Mouse (Mus musculus): ENCODE results near the gene Dhrs4. TPM values are rescaled to one million over a fixed set of nuclear protein-coding genes. Genes with fewer than 3 reads are reported as not detected.
A peak's percentile ranks its signal among the peaks of the same experiment; 100 is the strongest.

Dhrs4 gene
- 121 TPM in 2 replicates for polyA plus RNA-seq (2015; fragmentation: Nextera tagmentation; extraction: Ambion mirVana)

DNA sequence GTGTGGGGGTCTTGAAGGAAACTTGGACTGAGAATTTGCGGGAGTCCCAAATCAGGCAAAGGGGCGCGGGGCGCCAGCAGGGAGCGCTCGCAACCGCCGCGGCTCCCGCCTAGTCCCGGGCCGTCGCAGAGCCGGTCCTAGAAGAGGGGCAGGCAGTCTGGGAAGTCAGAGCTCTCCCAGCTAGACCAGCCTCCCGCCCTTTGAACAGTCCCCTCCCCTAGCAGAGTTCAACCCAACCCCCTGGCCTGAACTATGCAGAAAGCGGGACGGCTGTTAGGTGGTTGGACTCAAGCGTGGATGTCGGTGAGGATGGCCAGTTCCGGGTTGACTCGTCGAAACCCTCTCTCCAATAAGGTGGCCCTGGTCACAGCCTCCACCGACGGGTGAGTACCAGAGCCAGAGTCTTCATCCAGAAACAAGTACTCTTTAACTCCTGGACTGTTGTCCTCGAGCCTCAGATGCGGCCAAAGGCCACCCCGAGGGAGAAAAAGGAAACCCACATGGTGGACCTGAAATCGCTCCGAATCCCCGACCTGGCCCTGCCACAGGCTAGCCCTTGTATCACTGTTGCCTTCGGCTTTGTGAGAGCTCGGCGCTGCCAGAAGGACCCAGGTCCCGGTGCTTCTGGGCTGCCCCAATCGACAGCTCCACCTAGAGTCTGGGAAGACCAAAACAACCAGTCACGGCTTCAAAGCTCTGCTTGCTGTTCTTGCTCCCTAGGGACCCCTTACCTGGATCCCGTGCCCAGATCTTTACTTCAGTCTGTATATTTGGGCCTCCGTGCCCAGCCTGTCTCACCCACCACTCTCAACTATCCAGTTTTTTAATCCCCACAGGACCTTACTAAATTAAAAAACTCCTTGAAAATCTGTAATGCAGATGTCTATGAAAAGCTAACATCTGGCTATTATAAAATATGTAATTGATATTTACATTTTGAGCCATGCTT lies at the start of gene Dhrs4:
Gene Dhrs4, plus strand, starts transcription at position 108 of the 949 bp plus-strand sequence.
- Histone ChIP-seq H3K9ac (peak within 1 kb of the TSS; percentile 79), H3K9me3 (no peaks in the 10 kb centered on the region), H3K4me3 (replicated peaks) (peak within 1 kb of the TSS; percentile 70), H3K27ac (peak within 1 kb of the TSS; percentile 89), H3K27me3 (replicated peaks) (no peaks in the 10 kb centered on the region), H3K4me1 (no peaks in the 10 kb centered on the region; the same call in 1 of the 2 replicates), H3K4me2 (peak within 1 kb of the TSS; percentile 69), H3K36me3 (0 out of 2 replicates have a peak, but pooled peaks cover 3% of the 10 kb centered on the region)
- WGBS, result under 1% methylated on average over 37 of the region's 38 CpGs
- peak; percentile 97 for ATAC-seq (ENCODE audit: insufficient read depth, low FRiP score, low read depth)

DNA sequence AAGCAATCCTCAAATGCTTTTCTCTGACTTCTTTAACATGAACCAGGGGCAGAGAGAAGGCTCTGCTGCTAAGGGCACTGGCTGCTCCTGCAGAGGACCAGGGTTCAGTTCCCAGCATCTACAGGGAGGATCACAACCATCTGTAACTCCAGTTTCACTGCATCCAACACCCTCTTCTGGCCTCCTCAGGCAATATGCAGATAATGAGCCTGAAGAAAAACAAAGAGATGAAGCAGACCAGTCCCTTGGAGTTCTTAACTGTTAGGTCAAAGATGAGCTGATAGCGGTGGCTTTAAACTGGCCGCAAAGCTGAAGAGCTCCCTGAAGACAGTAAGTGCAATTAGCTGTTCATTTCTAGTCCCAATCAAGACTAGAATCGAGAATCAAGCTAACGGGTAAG lies 48.3 kb upstream of the Dhrs4 start:
- ATAC-seq (ENCODE audit: insufficient read depth, low FRiP score, low read depth), result no peak
- 74% methylated on average over 4 of the region's 4 CpGs for WGBS
- no peaks in the 10 kb centered on the region for H3K27me3 ChIP-seq (replicated peaks)

GRCm38 (mm10) chr14:55433052-55433451 lies 45.5 kb upstream of the Dhrs4 start:
- H3K27me3 ChIP-seq (replicated peaks), result no peaks in the 10 kb centered on the region
- H3K27ac ChIP-seq, result no peak overlapping the region
- H3K4me2 ChIP-seq, result no peak overlapping the region
- no peaks in the 10 kb centered on the region for H3K4me1 ChIP-seq
- no peaks in the 10 kb centered on the region for H3K36me3 ChIP-seq
- H3K9me3 ChIP-seq, result no peaks in the 10 kb centered on the region
- H3K9ac ChIP-seq, result no peak overlapping the region
- no peak for ATAC-seq (ENCODE audit: insufficient read depth, low FRiP score, low read depth)
- H3K4me3 ChIP-seq (replicated peaks), result no peak overlapping the region
- WGBS, result 45% methylated on average over 1 of the region's 1 CpGs

More for the DNA sequence above, 48.3 kb upstream of the Dhrs4 start:
- Histone ChIP-seq H3K4me3 (replicated peaks) (no peak overlapping the region), H3K4me1 (no peaks in the 10 kb centered on the region), H3K9me3 (no peaks in the 10 kb centered on the region), H3K36me3 (no peaks in the 10 kb centered on the region), H3K9ac (no peak overlapping the region), H3K27ac (no peak overlapping the region), H3K4me2 (no peak overlapping the region)

DNA sequence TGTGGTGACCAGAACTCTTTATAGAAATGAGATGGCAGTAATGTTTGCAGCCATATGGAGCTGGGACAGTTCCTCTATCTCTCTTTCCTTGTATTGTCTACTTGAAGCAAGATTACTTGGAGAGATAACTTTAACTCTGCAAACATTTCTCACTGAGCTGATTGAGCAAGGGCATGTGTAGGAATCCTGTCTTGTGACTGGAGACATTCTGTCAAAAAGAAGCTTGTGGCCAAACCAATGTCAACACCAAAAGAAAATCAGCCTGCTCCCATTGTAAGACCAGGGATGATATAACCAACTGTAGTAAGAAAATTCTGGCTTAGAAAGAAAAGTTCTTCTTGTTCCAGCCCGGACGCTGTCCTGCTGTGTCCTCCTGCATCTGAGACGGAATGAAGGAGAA lies 43.7 kb upstream of the Dhrs4 start:
- Histone ChIP-seq H3K4me1 (no peaks in the 10 kb centered on the region), H3K27me3 (replicated peaks) (no peaks in the 10 kb centered on the region), H3K36me3 (no peaks in the 10 kb centered on the region), H3K4me2 (no peak overlapping the region), H3K9me3 (no peaks in the 10 kb centered on the region), H3K4me3 (replicated peaks) (no peak overlapping the region), H3K9ac (no peak overlapping the region), H3K27ac (no peak overlapping the region)
- no peak for ATAC-seq (ENCODE audit: insufficient read depth, low FRiP score, low read depth)
- 86% methylated on average over 3 of the region's 3 CpGs for WGBS

DNA sequence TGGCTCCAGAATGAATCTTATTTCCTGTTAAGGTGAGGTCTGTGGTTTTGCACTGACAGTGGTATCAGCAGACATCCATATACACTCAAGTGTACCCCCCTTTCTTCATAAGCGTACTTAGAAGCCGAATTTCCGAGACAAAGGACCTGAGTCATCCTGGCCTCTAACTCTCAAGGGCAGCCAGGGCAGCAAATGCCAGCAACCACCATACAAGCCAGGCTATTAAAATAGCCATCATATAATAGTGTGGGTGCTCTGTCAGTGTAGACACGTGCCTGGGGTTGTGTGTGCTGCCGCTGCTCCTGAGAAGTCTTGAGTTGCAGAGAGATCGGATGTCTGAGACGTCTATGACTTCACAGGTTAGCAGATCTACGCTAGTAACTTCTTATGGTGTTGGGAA lies 41.4 kb upstream of the Dhrs4 start:
- Histone ChIP-seq H3K4me3 (replicated peaks) (no peak overlapping the region), H3K9me3 (no peaks in the 10 kb centered on the region), H3K27me3 (replicated peaks) (no peaks in the 10 kb centered on the region), H3K36me3 (no peaks in the 10 kb centered on the region), H3K4me1 (no peaks in the 10 kb centered on the region), H3K4me2 (no peak overlapping the region), H3K27ac (no peak overlapping the region), H3K9ac (no peak overlapping the region)
- 88% methylated on average over 8 of the region's 8 CpGs for WGBS
- ATAC-seq (ENCODE audit: insufficient read depth, low FRiP score, low read depth), result no peak

GRCm38 (mm10) chr14:55438193-55438784 lies 40.3 kb upstream of the Dhrs4 start:
- no peaks in the 10 kb centered on the region for H3K9me3 ChIP-seq
- H3K4me1 ChIP-seq, result no peaks in the 10 kb centered on the region
- H3K4me3 ChIP-seq (replicated peaks), result no peak overlapping the region
- WGBS, result 29% methylated on average over 6 of the region's 6 CpGs
- no peak overlapping the region for H3K9ac ChIP-seq
- H3K27ac ChIP-seq, result no peak overlapping the region
- H3K36me3 ChIP-seq, result no peaks in the 10 kb centered on the region
- no peak for ATAC-seq (ENCODE audit: insufficient read depth, low FRiP score, low read depth)
- H3K27me3 ChIP-seq (replicated peaks), result no peaks in the 10 kb centered on the region
- H3K4me2 ChIP-seq, result no peak overlapping the region

DNA sequence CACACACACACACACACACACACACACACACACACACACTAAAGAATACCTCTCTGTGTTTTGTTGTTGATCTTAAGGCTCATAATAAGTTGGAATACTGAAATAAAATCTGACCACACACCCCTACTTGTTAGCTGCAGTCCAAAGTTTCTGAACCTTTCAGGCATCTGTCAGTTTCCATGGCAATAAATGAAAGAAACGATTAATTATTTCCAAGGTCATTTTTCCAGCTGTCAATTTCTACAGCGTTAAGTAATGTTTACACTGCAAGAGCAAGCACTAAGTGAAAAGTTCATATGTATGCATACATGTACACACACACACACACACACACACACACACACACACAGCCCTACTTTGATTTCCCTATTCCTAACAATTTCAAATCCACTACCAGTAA lies 20.9 kb upstream of the Dhrs4 start:
- Histone ChIP-seq H3K36me3 (no peaks in the 10 kb centered on the region), H3K27me3 (replicated peaks) (no peaks in the 10 kb centered on the region), H3K9ac (no peak overlapping the region), H3K4me3 (replicated peaks) (no peak overlapping the region), H3K27ac (no peak overlapping the region), H3K4me2 (no peak overlapping the region), H3K9me3 (no peaks in the 10 kb centered on the region), H3K4me1 (no peaks in the 10 kb centered on the region)
- WGBS, result 39% methylated on average over 2 of the region's 2 CpGs
- no peak for ATAC-seq (ENCODE audit: insufficient read depth, low FRiP score, low read depth)

DNA sequence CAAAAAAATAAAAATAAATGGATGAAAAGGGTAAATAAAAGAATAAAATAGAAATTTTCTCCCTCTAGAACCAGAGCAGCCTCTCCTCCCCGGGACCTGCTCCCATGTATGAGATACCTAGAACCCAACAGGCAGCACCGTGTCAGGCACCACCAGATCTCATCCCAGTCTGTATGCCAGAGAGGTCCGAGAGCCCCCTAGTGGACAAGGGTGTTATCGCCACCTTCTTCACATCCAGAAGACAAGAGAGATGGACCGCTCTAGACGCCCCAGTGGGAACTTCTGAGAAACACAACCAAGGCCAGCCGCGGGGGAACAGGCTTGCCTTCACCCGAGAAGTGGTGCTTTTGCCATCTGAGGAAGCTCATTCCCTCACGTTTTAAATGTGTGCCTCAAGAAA lies 20.3 kb upstream of the Dhrs4 start:
- no peaks in the 10 kb centered on the region for H3K36me3 ChIP-seq
- no peak overlapping the region for H3K4me2 ChIP-seq
- no peaks in the 10 kb centered on the region for H3K27me3 ChIP-seq (replicated peaks)
- no peak overlapping the region for H3K4me3 ChIP-seq (replicated peaks)
- 25% methylated on average over 10 of the region's 10 CpGs for WGBS
- H3K9ac ChIP-seq, result no peak overlapping the region
- H3K4me1 ChIP-seq, result no peaks in the 10 kb centered on the region
- no peaks in the 10 kb centered on the region for H3K9me3 ChIP-seq
- no peak overlapping the region for H3K27ac ChIP-seq
- ATAC-seq (ENCODE audit: insufficient read depth, low FRiP score, low read depth), result no peak

GRCm38 (mm10) chr14:55458761-55459160 lies 19.8 kb upstream of the Dhrs4 start:
- Histone ChIP-seq H3K27me3 (replicated peaks) (no peaks in the 10 kb centered on the region), H3K4me3 (replicated peaks) (no peak overlapping the region), H3K36me3 (no peaks in the 10 kb centered on the region), H3K9me3 (no peaks in the 10 kb centered on the region), H3K9ac (no peak overlapping the region), H3K27ac (no peak overlapping the region), H3K4me1 (no peaks in the 10 kb centered on the region), H3K4me2 (no peak overlapping the region)
- no peak for ATAC-seq (ENCODE audit: insufficient read depth, low FRiP score, low read depth)
- 71% methylated on average over 3 of the region's 3 CpGs for WGBS

GRCm38 (mm10) chr14:55459796-55460195 lies 18.8 kb upstream of the Dhrs4 start:
- Histone ChIP-seq H3K9me3 (no peaks in the 10 kb centered on the region), H3K4me1 (no peaks in the 10 kb centered on the region), H3K27me3 (replicated peaks) (no peaks in the 10 kb centered on the region), H3K27ac (no peak overlapping the region), H3K9ac (no peak overlapping the region), H3K4me3 (replicated peaks) (no peak overlapping the region), H3K4me2 (no peak overlapping the region), H3K36me3 (no peaks in the 10 kb centered on the region)
- peak; percentile 47; the same call in 1 of the 2 replicates for ATAC-seq (ENCODE audit: insufficient read depth, low FRiP score, low read depth)
- WGBS, result 55% methylated on average over 4 of the region's 4 CpGs

- Histone ChIP-seq H3K4me1 (no peaks in the 10 kb centered on the region), H3K9ac (no peak overlapping the region), H3K27me3 (replicated peaks) (no peaks in the 10 kb centered on the region), H3K36me3 (no peaks in the 10 kb centered on the region), H3K4me2 (no peak overlapping the region), H3K4me3 (replicated peaks) (no peak overlapping the region), H3K27ac (no peak overlapping the region), H3K9me3 (no peaks in the 10 kb centered on the region)
- WGBS, result 64% methylated on average over 10 of the region's 10 CpGs
- ATAC-seq (ENCODE audit: insufficient read depth, low FRiP score, low read depth), result peak; percentile 56; the same call in 1 of the 2 replicates
Measured at GRCm38 (mm10) chr14:55460297-55460696, 18.3 kb upstream of the Dhrs4 start.

- Histone ChIP-seq H3K27me3 (replicated peaks) (no peaks in the 10 kb centered on the region), H3K4me1 (no peaks in the 10 kb centered on the region), H3K4me3 (replicated peaks) (no peak overlapping the region), H3K9me3 (no peaks in the 10 kb centered on the region), H3K36me3 (no peaks in the 10 kb centered on the region), H3K27ac (0 out of 2 replicates have a peak overlapping the region, but pooled peaks have one; percentile 16), H3K9ac (no peak overlapping the region), H3K4me2 (no peak overlapping the region)
- ATAC-seq (ENCODE audit: insufficient read depth, low FRiP score, low read depth), result no peak
- 26% methylated on average over 4 of the region's 4 CpGs for WGBS
Measured at GRCm38 (mm10) chr14:55461757-55462156, 16.8 kb upstream of the Dhrs4 start.

All from stomach, embryonic 15.5 days (tissue).